Mouse (Mus musculus) stomach, postnatal 0 days (tissue): Measurements from ENCODE around the gene Cst6.

Experiments used
- CTCF ChIP-seq: IDR thresholded peaks from 2 replicates; pipeline ENCODE4 v1.5.1; 2016; ENCODE audit warnings: antibody characterized with exemption, low read depth, mild to moderate bottlenecking, moderate library complexity
- EP300 ChIP-seq: optimal IDR thresholded peaks from 2 replicates; pipeline ENCODE3; 2016; ENCODE audit warnings: antibody characterized with exemption

- TF ChIP-seq CTCF = no peak
- TF ChIP-seq EP300 = no peak
Observed at GRCm38 (mm10) chr19:5306968-5307734, 42.2 kb downstream of the Cst6 start.
